In the genomic region with DNA sequence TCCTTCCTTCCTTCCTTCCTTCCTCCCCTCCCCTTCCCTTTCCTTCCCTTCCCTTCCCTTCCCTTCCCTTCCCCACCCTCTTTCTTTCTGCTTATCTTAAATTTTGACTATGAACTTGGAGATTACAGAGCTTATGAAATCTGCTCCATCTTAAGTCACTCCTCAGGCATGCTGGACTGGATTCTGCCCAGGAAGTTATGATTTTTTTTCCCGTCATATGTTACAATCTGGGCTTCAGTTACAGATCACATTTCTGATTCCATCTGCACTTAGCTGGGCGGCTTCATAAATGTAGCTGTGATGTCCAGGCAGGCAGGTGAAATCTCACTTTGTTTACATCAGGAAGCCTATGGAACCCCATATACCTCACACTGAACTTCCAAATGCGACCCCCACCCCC, we compare ENCODE assay signal across 18 mouse cellular contexts.
"Had no signal": no experiment of that assay in that cellular context is flagged by ENCODE, and none has a peak within 500 bp of the region (broad histone marks: within the 10 kb centered on the region; RNA-seq: fewer than 3 reads in every experiment).

No protein-coding gene starts in this region.

- H3K4me3 ChIP-seq: layer of hippocampus, adult 2 months; left cerebral cortex, adult 2 months; limb, embryonic 10.5 days; liver, embryonic 15.5 days; megakaryocyte, embryonic 14.5 days; midbrain, embryonic 12.5 days; neural tube, embryonic 13.5 days had no signal

- H3K9ac ChIP-seq: liver, embryonic 15.5 days; lung, embryonic 14.5 days; midbrain, embryonic 12.5 days; neural tube, embryonic 13.5 days had no signal

- H3K27me3 ChIP-seq: liver, embryonic 15.5 days; midbrain, embryonic 12.5 days; neural tube, embryonic 13.5 days had no signal

- H3K4me2 ChIP-seq: liver, embryonic 11.5 days; liver, embryonic 15.5 days; lung, embryonic 14.5 days; midbrain, embryonic 12.5 days; neural tube, embryonic 13.5 days had no signal

- H3K4me1 ChIP-seq: liver, embryonic 15.5 days; megakaryocyte, embryonic 14.5 days; neural tube, embryonic 13.5 days had no signal

- H3K36me3 ChIP-seq: limb, embryonic 10.5 days; liver, embryonic 15.5 days; midbrain, embryonic 12.5 days; neural tube, embryonic 13.5 days had no signal

- H3K27ac ChIP-seq: kidney, postnatal 0 days; layer of hippocampus, adult 2 months; left cerebral cortex, adult 2 months; limb, embryonic 10.5 days; liver, embryonic 15.5 days; macrophage; midbrain, embryonic 12.5 days; neural tube, embryonic 13.5 days had no signal

- H3K9me3 ChIP-seq: limb, embryonic 10.5 days; liver, embryonic 15.5 days; megakaryocyte, embryonic 14.5 days; midbrain, embryonic 12.5 days; neural tube, embryonic 13.5 days had no signal

- DNase-seq: kidney, adult 11 months; kidney, adult 9 months; kidney, postnatal 4 days; lung, embryonic 14.5 days; retina, postnatal 1 day; right cerebral cortex, postnatal 14 days; thymus, postnatal 4 days had no signal

- ATAC-seq: midbrain, embryonic 16.5 days had no signal
